Mouse (Mus musculus) hindbrain, embryonic 14.5 days (tissue): Measurements from ENCODE around the gene Gpr183. TPM values are rescaled to one million over a fixed set of nuclear protein-coding genes. Genes with fewer than 3 reads are reported as not detected.

Source experiments
- ATAC-seq: fragments of 200-750 bp; cut with Nextera tagmentation; 2 replicates; pipeline ENCODE4 v1.8.0; 2017; ENCODE audit warnings: moderate number of reproducible peaks, mild to moderate bottlenecking, moderate TSS enrichment, moderate library complexity; ENCODE audit not compliant: low FRiP score
- DNase-seq: peaks from one replicate; pipeline ENCODE4 v3.0.0-alpha.2; 2015; ENCODE audit warnings: low spot score
- H3K27ac ChIP-seq: fragments of 300-500 bp; sonication (generic); 2 replicates; pipeline ENCODE4 v1.5.1; 2014; ENCODE audit warnings: mild to moderate bottlenecking, moderate library complexity
- H3K27me3 ChIP-seq: fragments of 300-500 bp; sonication (generic); 2 replicates; pipeline ENCODE4 v1.6.1; 2014; ENCODE audit warnings: mild to moderate bottlenecking, low read length, mixed read lengths; ENCODE audit not compliant: control insufficient read depth, insufficient read depth
- H3K36me3 ChIP-seq: fragments of 300-500 bp; sonication (generic); replicated peaks from 2 replicates; pipeline ENCODE4 v1.6.1; 2014; ENCODE audit not compliant: control insufficient read depth, insufficient read depth
- H3K4me1 ChIP-seq: fragments of 300-500 bp; sonication (generic); replicated peaks from 2 replicates; pipeline ENCODE4 v1.6.1; 2014; ENCODE audit warnings: antibody characterized with exemption, low read length, mixed read lengths; ENCODE audit not compliant: control insufficient read depth, insufficient read depth
- H3K4me2 ChIP-seq: fragments of 300-500 bp; sonication (generic); replicated peaks from 2 replicates; pipeline ENCODE4 v1.6.1; 2014; ENCODE audit warnings: mild to moderate bottlenecking, moderate library complexity
- H3K4me3 ChIP-seq: fragments of 300-500 bp; sonication (generic); replicated peaks from 2 replicates; pipeline ENCODE4 v1.5.1; 2014; ENCODE audit warnings: mild to moderate bottlenecking, low read length
- H3K9ac ChIP-seq: fragments of 300-500 bp; sonication (generic); 2 replicates; pipeline ENCODE4 v1.6.1; 2014
- H3K9me3 ChIP-seq: fragments of 300-500 bp; sonication (generic); 2 replicates; pipeline ENCODE4 v1.6.1; 2016; ENCODE audit warnings: low read length; ENCODE audit not compliant: control insufficient read depth
- WGBS: fragments of 180-500 bp; shearing (Covaris S2); extraction: QIAGEN DNeasy Blood & Tissue Kit; methylation state at CpG from one replicate; pipeline ENCODE4 v1.1.7; 2014; 5-methylcytosine and 5-hydroxymethylcytosine counted together
- polyA plus RNA-seq: library from polyadenylated mRNA; unstranded; fragments of >200 nt; fragmentation: Nextera tagmentation; extraction: Ambion mirVana; gene quantifications from 2 replicates; pipeline ENCODE4 v1.2.1, GENCODE M21; 2014

Gpr183 gene
- polyA plus RNA-seq, 1 experiment from 2014 or later = 1.4 TPM

GRCm38 (mm10) chr14:121990897-121991296 is 25.9 kb upstream of the Gpr183 start:
- DNase-seq = no peak
- H3K4me2 ChIP-seq = no peak overlapping the region
- ATAC-seq = no peak
- H3K9me3 ChIP-seq = no peaks in the 10 kb centered on the region
- H3K27ac ChIP-seq = no peak overlapping the region
- H3K27me3 ChIP-seq = no peaks in the 10 kb centered on the region
- 95% methylated on average over 6 of the region's 6 CpGs for WGBS
- H3K36me3 ChIP-seq = peaks cover 13% of the 10 kb centered on the region
- no peaks in the 10 kb centered on the region for H3K4me1 ChIP-seq
- no peak overlapping the region for H3K4me3 ChIP-seq
- H3K9ac ChIP-seq = no peak overlapping the region

GRCm38 (mm10) chr14:121989869-121990268 is 24.9 kb upstream of the Gpr183 start:
- H3K36me3 ChIP-seq = peaks cover 8% of the 10 kb centered on the region
- H3K9ac ChIP-seq = no peak overlapping the region
- no peak overlapping the region for H3K4me3 ChIP-seq
- H3K27ac ChIP-seq = no peak overlapping the region
- ATAC-seq = no peak
- no peaks in the 10 kb centered on the region for H3K4me1 ChIP-seq
- DNase-seq = no peak
- no peak overlapping the region for H3K4me2 ChIP-seq
- no peaks in the 10 kb centered on the region for H3K9me3 ChIP-seq
- WGBS = 95% methylated on average over 3 of the region's 3 CpGs
- H3K27me3 ChIP-seq = no peaks in the 10 kb centered on the region

GRCm38 (mm10) chr14:121989331-121989730 is 24.3 kb upstream of the Gpr183 start:
- DNase-seq (no peak), ATAC-seq (no peak)
- Histone ChIP-seq H3K4me3 (no peak overlapping the region), H3K36me3 (peaks cover 2% of the 10 kb centered on the region; the same call in 1 of the 2 replicates), H3K4me1 (no peaks in the 10 kb centered on the region), H3K9ac (no peak overlapping the region), H3K4me2 (no peak overlapping the region), H3K27me3 (no peaks in the 10 kb centered on the region), H3K9me3 (no peaks in the 10 kb centered on the region), H3K27ac (no peak overlapping the region)
- WGBS = over 99% methylated on average over 3 of the region's 3 CpGs

- H3K27me3 ChIP-seq = no peaks in the 10 kb centered on the region
- ATAC-seq = no peak
- 84% methylated on average over 4 of the region's 4 CpGs for WGBS
- H3K4me1 ChIP-seq = no peaks in the 10 kb centered on the region
- no peak overlapping the region for H3K9ac ChIP-seq
- no peaks in the 10 kb centered on the region for H3K9me3 ChIP-seq
- no peak for DNase-seq
- no peak overlapping the region for H3K27ac ChIP-seq
- no peak overlapping the region for H3K4me2 ChIP-seq
- H3K4me3 ChIP-seq = no peak overlapping the region
- H3K36me3 ChIP-seq = no peaks in the 10 kb centered on the region
Observed at GRCm38 (mm10) chr14:121987691-121988090, 22.7 kb upstream of the Gpr183 start.

GRCm38 (mm10) chr14:121987287-121987686 is 22.3 kb upstream of the Gpr183 start:
- no peak overlapping the region for H3K9ac ChIP-seq
- H3K9me3 ChIP-seq = no peaks in the 10 kb centered on the region
- DNase-seq = no peak
- no peaks in the 10 kb centered on the region for H3K4me1 ChIP-seq
- H3K27ac ChIP-seq = no peak overlapping the region
- H3K4me3 ChIP-seq = no peak overlapping the region
- H3K27me3 ChIP-seq = no peaks in the 10 kb centered on the region
- ATAC-seq = no peak
- H3K36me3 ChIP-seq = no peaks in the 10 kb centered on the region
- H3K4me2 ChIP-seq = no peak overlapping the region
- WGBS = 83% methylated on average over 1 of the region's 1 CpGs

- WGBS = 87% methylated on average over 6 of the region's 6 CpGs
- no peak overlapping the region for H3K4me3 ChIP-seq
- no peak for DNase-seq
- H3K4me2 ChIP-seq = no peak overlapping the region
- no peaks in the 10 kb centered on the region for H3K4me1 ChIP-seq
- H3K9ac ChIP-seq = no peak overlapping the region
- no peaks in the 10 kb centered on the region for H3K27me3 ChIP-seq
- no peaks in the 10 kb centered on the region for H3K36me3 ChIP-seq
- H3K27ac ChIP-seq = no peak overlapping the region
- no peak for ATAC-seq
- H3K9me3 ChIP-seq = no peaks in the 10 kb centered on the region
Observed at GRCm38 (mm10) chr14:121986028-121986427, 21.0 kb upstream of the Gpr183 start.

GRCm38 (mm10) chr14:121985477-121985876 is 20.5 kb upstream of the Gpr183 start:
- H3K9ac ChIP-seq = no peak overlapping the region
- no peaks in the 10 kb centered on the region for H3K4me1 ChIP-seq
- ATAC-seq (no peak), DNase-seq (no peak)
- H3K27ac ChIP-seq = no peak overlapping the region
- no peaks in the 10 kb centered on the region for H3K9me3 ChIP-seq
- H3K27me3 ChIP-seq = no peaks in the 10 kb centered on the region
- no peaks in the 10 kb centered on the region for H3K36me3 ChIP-seq
- H3K4me2 ChIP-seq = no peak overlapping the region
- 87% methylated on average over 3 of the region's 3 CpGs for WGBS
- no peak overlapping the region for H3K4me3 ChIP-seq

GRCm38 (mm10) chr14:121983009-121983933 is 18.3 kb upstream of the Gpr183 start:
- Histone ChIP-seq H3K27ac (no peak overlapping the region), H3K27me3 (no peaks in the 10 kb centered on the region), H3K9ac (no peak overlapping the region)

GRCm38 (mm10) chr14:121981531-121981930 is 16.5 kb upstream of the Gpr183 start:
- Histone ChIP-seq H3K27ac (no peak overlapping the region), H3K4me1 (no peaks in the 10 kb centered on the region), H3K27me3 (no peaks in the 10 kb centered on the region), H3K4me2 (no peak overlapping the region), H3K9me3 (no peaks in the 10 kb centered on the region), H3K36me3 (no peaks in the 10 kb centered on the region), H3K9ac (no peak overlapping the region), H3K4me3 (no peak overlapping the region)
- DNase-seq (no peak), ATAC-seq (no peak)
- 95% methylated on average over 1 of the region's 1 CpGs for WGBS

More at GRCm38 (mm10) chr14:121983009-121983933, 18.3 kb upstream of the Gpr183 start:
- Histone ChIP-seq H3K4me1 (no peaks in the 10 kb centered on the region), H3K9me3 (no peaks in the 10 kb centered on the region), H3K36me3 (no peaks in the 10 kb centered on the region), H3K4me2 (no peak overlapping the region), H3K4me3 (no peak overlapping the region)
- 78% methylated on average over 8 of the region's 8 CpGs for WGBS
- DNase-seq (no peak), ATAC-seq (no peak)
